Mouse (Mus musculus) liver, embryonic 13.5 days (tissue): ENCODE data around the gene Rcn2. TPM values are rescaled to one million over a fixed set of nuclear protein-coding genes. Genes with fewer than 3 reads are reported as not detected.
A peak's percentile ranks its signal among the peaks of the same experiment; 100 is the strongest.

Experiments
- ATAC-seq: fragments of 200-750 bp; cut with Nextera tagmentation; 2 replicates; pipeline ENCODE4 v1.8.0; 2017; ENCODE audit warnings: low read depth, mild to moderate bottlenecking, moderate number of reproducible peaks, moderate library complexity
- DNase-seq: peaks from one replicate; pipeline ENCODE4 v3.0.0; 2022
- H3K27ac ChIP-seq: fragments of 300-500 bp; sonication (generic); 2 replicates; pipeline ENCODE4 v1.5.1; 2015; ENCODE audit warnings: moderate library complexity, mild to moderate bottlenecking, inconsistent platforms
- H3K27me3 ChIP-seq: fragments of 300-500 bp; sonication (generic); 2 replicates; pipeline ENCODE4 v1.6.1; 2015; ENCODE audit warnings: mild to moderate bottlenecking, inconsistent platforms
- H3K36me3 ChIP-seq: fragments of 300-500 bp; sonication (generic); 2 replicates; pipeline ENCODE4 v1.6.1; 2015; ENCODE audit warnings: mild to moderate bottlenecking, inconsistent platforms
- H3K4me1 ChIP-seq: fragments of 300-500 bp; sonication (generic); replicated peaks from 2 replicates; pipeline ENCODE4 v1.6.1; 2015; ENCODE audit warnings: inconsistent platforms
- H3K4me2 ChIP-seq: fragments of 300-500 bp; sonication (generic); 2 replicates; pipeline ENCODE4 v1.6.1; 2015; ENCODE audit warnings: inconsistent platforms, mild to moderate bottlenecking, moderate library complexity
- H3K4me3 ChIP-seq: fragments of 300-500 bp; sonication (generic); replicated peaks from 2 replicates; pipeline ENCODE4 v1.5.1; 2015; ENCODE audit warnings: mild to moderate bottlenecking, inconsistent platforms
- H3K9ac ChIP-seq: fragments of 300-500 bp; sonication (generic); 2 replicates; pipeline ENCODE4 v1.6.1; 2015; ENCODE audit warnings: mild to moderate bottlenecking, inconsistent platforms
- H3K9me3 ChIP-seq: fragments of 300-500 bp; sonication (generic); replicated peaks from 2 replicates; pipeline ENCODE4 v1.6.1; 2016; ENCODE audit warnings: inconsistent platforms
- WGBS: fragments of 180-500 bp; shearing (Covaris S2); methylation state at CpG from one replicate; pipeline ENCODE4 v1.1.7; 2015; ENCODE audit not compliant: insufficient replicate concordance; 5-methylcytosine and 5-hydroxymethylcytosine counted together
- polyA plus RNA-seq: library from polyadenylated mRNA; unstranded; fragments of >200 nt; fragmentation: Nextera tagmentation; extraction: Ambion mirVana; gene quantifications from 2 replicates; pipeline ENCODE4 v1.2.1, GENCODE M21; 2015

Gene Rcn2
- polyA plus RNA-seq, 1 experiment from 2014 or later, result 36.7 TPM

GRCm38 (mm10) chr9:56097584-56098298 is 56.1 kb downstream of the Rcn2 start:
- WGBS, result 28% methylated on average over 4 of the region's 4 CpGs
- ATAC-seq, result no peak
- no peaks in the 10 kb centered on the region for H3K9me3 ChIP-seq
- DNase-seq, result no peak
- H3K4me2 ChIP-seq, result no peak overlapping the region
- no peaks in the 10 kb centered on the region for H3K36me3 ChIP-seq
- H3K9ac ChIP-seq, result no peak overlapping the region
- H3K27ac ChIP-seq, result no peak overlapping the region
- no peaks in the 10 kb centered on the region for H3K27me3 ChIP-seq
- no peak overlapping the region for H3K4me3 ChIP-seq
- 0 out of 2 replicates have a peak, but pooled peaks cover 3% of the 10 kb centered on the region for H3K4me1 ChIP-seq

- no peak overlapping the region for H3K4me2 ChIP-seq
- H3K27ac ChIP-seq, result no peak overlapping the region
- no peaks in the 10 kb centered on the region for H3K27me3 ChIP-seq
- 50% methylated on average over 7 of the region's 7 CpGs for WGBS
- H3K4me1 ChIP-seq, result 0 out of 2 replicates have a peak, but pooled peaks cover 7% of the 10 kb centered on the region
- no peak overlapping the region for H3K4me3 ChIP-seq
- H3K9me3 ChIP-seq, result no peaks in the 10 kb centered on the region
- DNase-seq (no peak), ATAC-seq (no peak)
- H3K36me3 ChIP-seq, result no peaks in the 10 kb centered on the region
- H3K9ac ChIP-seq, result no peak overlapping the region
Observed at GRCm38 (mm10) chr9:56100041-56100522, 58.4 kb downstream of the Rcn2 start.

GRCm38 (mm10) chr9:56101022-56101421 is 59.4 kb downstream of the Rcn2 start:
- Histone ChIP-seq H3K4me2 (no peak overlapping the region), H3K27me3 (no peaks in the 10 kb centered on the region), H3K9me3 (no peaks in the 10 kb centered on the region), H3K36me3 (no peaks in the 10 kb centered on the region), H3K9ac (no peak overlapping the region), H3K4me1 (0 out of 2 replicates have a peak, but pooled peaks cover 7% of the 10 kb centered on the region), H3K4me3 (no peak overlapping the region), H3K27ac (no peak overlapping the region)
- DNase-seq (no peak), ATAC-seq (no peak)
- 22% methylated on average over 4 of the region's 4 CpGs for WGBS

GRCm38 (mm10) chr9:56104921-56105320 is 63.3 kb downstream of the Rcn2 start:
- ATAC-seq (no peak), DNase-seq (no peak)
- no peak overlapping the region for H3K4me2 ChIP-seq
- WGBS, result 30% methylated on average over 7 of the region's 7 CpGs
- H3K9me3 ChIP-seq, result no peaks in the 10 kb centered on the region
- no peaks in the 10 kb centered on the region for H3K36me3 ChIP-seq
- H3K27me3 ChIP-seq, result no peaks in the 10 kb centered on the region
- no peak overlapping the region for H3K9ac ChIP-seq
- H3K4me3 ChIP-seq, result no peak overlapping the region
- peaks cover 15% of the 10 kb centered on the region for H3K4me1 ChIP-seq
- peak overlapping the region; percentile 23; the same call in 1 of the 2 replicates for H3K27ac ChIP-seq

- DNase-seq (no peak), ATAC-seq (no peak)
- 49% methylated on average over 6 of the region's 6 CpGs for WGBS
- Histone ChIP-seq H3K9ac (no peak overlapping the region), H3K27me3 (no peaks in the 10 kb centered on the region), H3K9me3 (no peaks in the 10 kb centered on the region), H3K4me1 (peaks cover 12% of the 10 kb centered on the region), H3K4me2 (no peak overlapping the region), H3K36me3 (no peaks in the 10 kb centered on the region), H3K27ac (no peak overlapping the region; the same call in 1 of the 2 replicates), H3K4me3 (no peak overlapping the region)
Observed at GRCm38 (mm10) chr9:56106274-56107072, 64.8 kb downstream of the Rcn2 start.

GRCm38 (mm10) chr9:56107527-56107926 is 65.9 kb downstream of the Rcn2 start:
- no peaks in the 10 kb centered on the region for H3K27me3 ChIP-seq
- peaks cover 12% of the 10 kb centered on the region for H3K4me1 ChIP-seq
- 47% methylated on average over 6 of the region's 6 CpGs for WGBS
- ATAC-seq, result 0 out of 2 replicates have a peak, but pooled peaks have one; percentile 9
- H3K9ac ChIP-seq, result no peak overlapping the region
- no peak overlapping the region for H3K27ac ChIP-seq
- DNase-seq, result no peak
- no peak overlapping the region for H3K4me2 ChIP-seq
- H3K36me3 ChIP-seq, result no peaks in the 10 kb centered on the region
- no peaks in the 10 kb centered on the region for H3K9me3 ChIP-seq
- no peak overlapping the region for H3K4me3 ChIP-seq

GRCm38 (mm10) chr9:56108174-56108573 is 66.5 kb downstream of the Rcn2 start:
- Histone ChIP-seq H3K36me3 (no peaks in the 10 kb centered on the region), H3K9me3 (no peaks in the 10 kb centered on the region), H3K27ac (no peak overlapping the region), H3K4me3 (no peak overlapping the region), H3K4me1 (peaks cover 12% of the 10 kb centered on the region), H3K9ac (no peak overlapping the region), H3K4me2 (no peak overlapping the region), H3K27me3 (no peaks in the 10 kb centered on the region)
- ATAC-seq, result peak; percentile 41; the same call in 1 of the 2 replicates
- WGBS, result 30% methylated on average over 5 of the region's 5 CpGs
- no peak for DNase-seq

Other genes with a start within 250 kb of the Rcn2 start
- 1.9 TPM in 2 replicates for gene Scaper, start 103.7 kb upstream of the Rcn2 start, polyA plus RNA-seq
- not detected in 2 replicates for gene 4930563M21Rik, start 31.3 kb upstream of the Rcn2 start, polyA plus RNA-seq
- 2.8 TPM in 2 replicates for gene Pstpip1, start 48.1 kb downstream of the Rcn2 start, polyA plus RNA-seq
- 46.5 TPM in 2 replicates for gene Tspan3, start 123.6 kb downstream of the Rcn2 start, polyA plus RNA-seq